Mouse (Mus musculus) kidney, adult 2 months (tissue): ENCODE results near the gene Hist1h2ac.

Source experiments
- CTCF ChIP-seq: fragments of 200-500 bp; conservative IDR thresholded peaks from 2 replicates; pipeline ENCODE4 v1.5.1; 2011; ENCODE audit warnings: low read depth, mild to moderate bottlenecking, control low read depth, low read length, moderate library complexity, mixed read lengths; ENCODE audit not compliant: insufficient read depth, insufficient read length
- POLR2A ChIP-seq: fragments of 200-500 bp; IDR thresholded peaks from one replicate; pipeline ENCODE4 v1.6.1; 2011; ENCODE audit warnings: low read depth, low read length, control low read depth

DNA sequence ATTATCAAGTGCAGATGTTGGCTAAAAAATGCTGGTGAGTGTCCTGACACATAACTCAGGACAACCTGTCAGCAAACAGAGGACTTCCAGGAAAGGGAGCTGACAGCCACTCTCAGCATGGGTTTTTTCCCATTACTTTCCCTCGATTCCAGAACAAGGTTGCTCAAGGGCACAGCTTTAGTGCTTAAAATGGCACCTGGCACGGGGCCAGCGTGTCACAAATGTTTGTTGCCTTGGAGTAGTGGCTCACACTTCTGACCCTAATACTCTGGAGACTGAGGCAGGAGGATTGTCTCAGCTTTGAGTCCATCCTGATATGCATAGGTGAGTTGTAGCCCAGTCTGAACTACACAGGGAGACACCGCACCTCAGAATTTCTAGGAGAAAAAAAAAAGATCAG lies 24.9 kb upstream of the Hist1h2ac start:
- TF ChIP-seq POLR2A (no peak), CTCF (no peak)
